Comparison of ENCODE assay signal across 21 mouse cellular contexts in the genomic region with DNA sequence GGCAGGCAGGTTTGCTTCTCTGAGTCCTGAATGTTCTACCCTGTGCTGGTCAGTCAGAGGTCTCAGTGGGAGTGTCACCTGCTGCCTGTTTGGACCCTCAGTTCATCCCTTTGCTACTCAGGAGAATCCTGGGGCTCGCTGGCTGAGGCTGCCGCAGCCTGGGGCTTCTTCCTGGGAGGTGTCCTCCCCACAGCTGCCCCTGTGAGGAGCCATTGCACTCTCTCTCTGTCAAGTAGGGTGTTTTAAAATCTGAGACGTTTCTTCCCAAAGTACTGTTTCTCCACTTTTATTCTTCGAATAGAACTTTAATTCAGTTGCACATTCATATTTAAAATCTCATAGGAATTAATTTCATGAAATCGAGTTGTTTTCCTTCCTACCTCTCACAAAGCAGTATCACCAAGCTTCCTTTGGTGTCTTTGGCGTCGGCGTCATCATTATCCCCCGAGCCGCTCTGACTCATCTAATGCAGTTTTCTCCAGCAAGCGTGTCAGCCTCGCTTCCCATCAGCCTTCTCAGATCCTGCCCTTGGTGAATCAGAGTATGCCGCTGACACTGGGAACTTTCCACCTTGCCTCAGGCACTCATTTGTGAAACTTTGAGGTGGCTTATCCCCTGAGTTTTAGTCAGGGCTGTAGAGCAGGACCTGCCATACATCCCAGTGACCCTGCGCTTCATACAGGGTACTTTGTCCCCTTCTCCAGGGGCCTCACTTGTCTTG. TPM values are rescaled to one million over a fixed set of nuclear protein-coding genes. Genes with fewer than 3 reads are reported as not detected.
A peak's percentile ranks its signal among the peaks of the same experiment; 100 is the strongest.
DNase-seq lines count a peak whose midpoint lies in the region; ATAC-seq and TF ChIP-seq lines count a peak whose summit lies in the region.
"Had no signal": no experiment of that assay in that cellular context is flagged by ENCODE, and none has a peak within 500 bp of the region (broad histone marks: within the 10 kb centered on the region; RNA-seq: fewer than 3 reads in every experiment).

No protein-coding gene starts in this region.

- H3K4me1 ChIP-seq in hindbrain, embryonic 10.5 days (replicated peaks) = peaks cover 4% of the 10 kb centered on the region
- no peaks in the 10 kb centered on the region for H3K4me1 ChIP-seq in hindbrain, postnatal 0 days (ENCODE audit: insufficient read depth, low read length)

- H3K27ac ChIP-seq in hindbrain, embryonic 10.5 days = peak overlapping the region; percentile 40
- no peak overlapping the region for H3K27ac ChIP-seq in hindbrain, postnatal 0 days
- H3K27ac ChIP-seq: forebrain, embryonic 13.5 days; heart, embryonic 15.5 days; neural tube, embryonic 13.5 days had no signal

- H3K9ac ChIP-seq in hindbrain, postnatal 0 days (replicated peaks; ENCODE audit: low read length) = no peak overlapping the region
- H3K9ac ChIP-seq: forebrain, embryonic 13.5 days; heart, embryonic 15.5 days; neural tube, embryonic 13.5 days had no signal

- H3K36me3 ChIP-seq in hindbrain, embryonic 10.5 days = no peaks in the 10 kb centered on the region
- no peaks in the 10 kb centered on the region for H3K36me3 ChIP-seq in hindbrain, postnatal 0 days (ENCODE audit: insufficient read depth, low read length)
- H3K36me3 ChIP-seq: heart, embryonic 15.5 days; neural tube, embryonic 13.5 days had no signal

- POLR2A ChIA-PET in Patski (lab: Charles Lee) = no interaction called here

- no peak for DNase-seq in hindbrain, embryonic 10.5 days (ENCODE audit: low spot score)
- no peak for DNase-seq in hindbrain, postnatal 0 days (ENCODE audit: low spot score)
- peak; percentile 63 for DNase-seq in right cerebral cortex, adult 18-20 months
- DNase-seq in right cerebral cortex, postnatal 25 days = no peak
- DNase-seq in Patski (ENCODE audit: low read depth, low spot score) = peak; percentile 78
- DNase-seq in cerebellum, postnatal 10 days = no peak
- DNase-seq: cerebellum, adult 18-20 months; gastrocnemius, postnatal 36 days; kidney, adult 11 months; kidney, postnatal 10 days; left cerebral cortex, postnatal 4 days; liver; lung, postnatal 10 days; spleen, adult 18-20 months; thymus, adult 2 months had no signal

- no peak for TF ChIP-seq CTCF in hindbrain, postnatal 0 days (IDR thresholded peaks at IDR 0.05; ENCODE audit: low read depth)
- TF ChIP-seq CTCF in Patski (IDR thresholded peaks at IDR 0.05) = no peak

- no peaks in the 10 kb centered on the region for H3K27me3 ChIP-seq in hindbrain, embryonic 10.5 days (ENCODE audit: insufficient read depth, poor library complexity, severe bottlenecking)
- H3K27me3 ChIP-seq in hindbrain, postnatal 0 days (ENCODE audit: insufficient read depth, low read length) = no peaks in the 10 kb centered on the region
- no peaks in the 10 kb centered on the region for H3K27me3 ChIP-seq in Patski
- H3K27me3 ChIP-seq: heart, embryonic 15.5 days; megakaryocyte, embryonic 14.5 days; neural tube, embryonic 13.5 days had no signal

- in situ Hi-C loops in Patski (cut with MboI; ENCODE audit: low pct_unique_long_range_greater_than_20kb) = loop anchor here (5.0 kb wide), 1 partner anchor 35 kb away; no protein-coding TSS in a partner anchor

- CTCF ChIA-PET in Patski (lab: Charles Lee) = interaction anchor here (1.2 kb wide), 1 partner anchor 11 kb away, joined by 3 read pairs; no protein-coding TSS in a partner anchor

- WGBS in hindbrain, embryonic 10.5 days = 86% methylated on average over 14 of the region's 14 CpGs
- 78% methylated on average over 14 of the region's 14 CpGs for WGBS in hindbrain, postnatal 0 days

- no peaks in the 10 kb centered on the region for H3K9me3 ChIP-seq in hindbrain, embryonic 10.5 days
- no peaks in the 10 kb centered on the region for H3K9me3 ChIP-seq in hindbrain, postnatal 0 days (ENCODE audit: low read length)
- H3K9me3 ChIP-seq: forebrain, embryonic 13.5 days; G1E; heart, embryonic 15.5 days; megakaryocyte, embryonic 14.5 days; neural tube, embryonic 13.5 days had no signal

- no peak overlapping the region for H3K4me3 ChIP-seq in hindbrain, embryonic 10.5 days
- H3K4me3 ChIP-seq in hindbrain, postnatal 0 days (ENCODE audit: low read length) = no peak overlapping the region
- H3K4me3 ChIP-seq: forebrain, embryonic 13.5 days; heart, embryonic 15.5 days; megakaryocyte, embryonic 14.5 days; neural tube, embryonic 13.5 days had no signal

- no peak overlapping the region for H3K4me2 ChIP-seq in hindbrain, postnatal 0 days (ENCODE audit: low read depth, low read length)
- H3K4me2 ChIP-seq: forebrain, embryonic 13.5 days; heart, embryonic 15.5 days; neural tube, embryonic 13.5 days had no signal

- ATAC-seq in hindbrain, postnatal 0 days = no peak
- peak; percentile 87 for ATAC-seq in Patski
- no peak for ATAC-seq in CD4-positive, CD25-positive, alpha-beta regulatory T cell, adult 4 months
- ATAC-seq: forebrain, embryonic 13.5 days had no signal

RNA-seq across cellular contexts. Expression of a gene that starts 48.4 kb away (rescaled TPM):
- polyA plus RNA-seq in hindbrain, embryonic 10.5 days (2016; fragmentation: Nextera tagmentation; extraction: Ambion mirVana) = 142 and 143 TPM in 2 replicates
- 114 and 123 TPM in 2 replicates for total RNA-seq in hindbrain, postnatal 0 days (2014; rRNA removed)
- polyA plus RNA-seq in hindbrain, postnatal 0 days (2015; fragmentation: Nextera tagmentation; extraction: Ambion mirVana) = 92.4 and 95.4 TPM in 2 replicates
- 77.1 TPM for polyA plus RNA-seq in Patski (2021)
- 10 to 100 TPM; 52.8 to 85.9 TPM for polyA plus RNA-seq in CD4-positive, CD25-positive, alpha-beta regulatory T cell, adult 4 months (2017; shearing (Covaris generic))

RNA-seq across cellular contexts. Expression of a gene that starts 48.9 kb away (rescaled TPM):
- polyA plus RNA-seq in hindbrain, embryonic 10.5 days (2016; fragmentation: Nextera tagmentation; extraction: Ambion mirVana) = 9.0 and 10.4 TPM in 2 replicates
- total RNA-seq in hindbrain, postnatal 0 days (2014; rRNA removed) = 5.8 and 7.4 TPM in 2 replicates
- polyA plus RNA-seq in hindbrain, postnatal 0 days (2015; fragmentation: Nextera tagmentation; extraction: Ambion mirVana) = 4.7 and 5.4 TPM in 2 replicates
- polyA plus RNA-seq in Patski (2021) = 7.5 TPM
- polyA plus RNA-seq in CD4-positive, CD25-positive, alpha-beta regulatory T cell, adult 4 months (2017; shearing (Covaris generic)) = 10 to 100 TPM in 1 of 2 experiments, 1 to 10 TPM in 1; 5.7 to 19.2 TPM

Comparison
In these comparisons a context has a peak if more than half of its experiments do, and no peak if none do; other contexts are left out.
1. DNase-seq: peak in right cerebral cortex, adult 18-20 months (single experiment) and Patski (single experiment); none in hindbrain, embryonic 10.5 days (single experiment), hindbrain, postnatal 0 days (single experiment), right cerebral cortex, postnatal 25 days (single experiment) and cerebellum, postnatal 10 days (0 of 2).